Mouse (Mus musculus): ENCODE results near the gene Sugp1.
A peak's percentile ranks its signal among the peaks of the same experiment; 100 is the strongest.

Sugp1 gene

GRCm38 (mm10) chr8:70111192-70111795, 68.7 kb downstream of the Sugp1 start:
- DNase-seq (ENCODE audit: low spot score in 2 of 2): no peak

DNA sequence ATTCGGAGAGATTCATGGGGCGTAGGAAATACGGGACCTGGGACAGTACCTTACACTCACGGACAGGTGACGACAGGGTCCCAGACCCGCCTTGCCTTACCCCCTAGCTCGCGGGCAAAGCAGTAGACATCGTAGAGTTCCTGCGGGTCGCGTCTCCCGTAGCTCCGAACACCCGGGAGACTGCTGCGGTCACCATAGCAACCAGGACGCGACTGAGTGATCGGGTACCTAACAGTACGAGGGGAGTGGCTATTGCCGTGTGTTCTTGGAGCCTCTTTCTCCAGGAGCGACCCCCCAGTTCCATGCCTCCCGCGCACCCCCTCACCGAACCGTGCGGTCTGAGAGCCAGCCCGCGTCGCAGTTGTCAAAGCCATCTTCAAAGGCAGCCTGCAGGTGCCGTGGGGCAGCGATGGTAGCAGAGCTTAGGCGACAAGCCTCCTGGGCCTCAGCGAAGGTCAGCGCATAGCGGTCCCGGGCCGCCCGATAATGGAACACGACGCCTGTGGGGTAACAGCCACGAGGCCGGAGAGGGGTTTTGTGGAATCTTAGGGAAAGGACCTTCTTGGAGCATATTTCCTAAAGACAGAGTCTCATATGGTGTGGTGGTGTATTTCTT, 69.9 kb downstream of the Sugp1 start:
- DNase-seq (ENCODE audit: low spot score in 2 of 2): no peak

DNA sequence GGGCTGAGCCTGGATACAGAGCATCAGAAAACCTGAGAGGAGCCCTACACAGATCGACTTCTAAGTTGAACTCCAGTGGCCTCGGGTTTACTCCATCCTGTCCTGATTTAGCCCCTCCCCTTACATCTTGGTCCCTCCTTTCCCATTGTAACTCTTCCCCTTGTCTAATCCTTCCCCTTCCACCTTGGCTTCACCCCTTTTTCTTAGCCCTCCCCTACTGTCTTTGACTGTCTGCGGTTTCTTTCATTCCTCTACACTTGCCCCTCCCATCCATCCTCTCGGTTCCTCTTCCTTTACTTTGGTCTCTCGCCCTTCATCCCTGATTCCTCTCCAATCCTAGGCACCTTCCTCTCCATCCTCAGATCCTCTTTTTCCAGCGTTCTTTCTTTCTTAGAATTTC, 71.9 kb downstream of the Sugp1 start:
- DNase-seq (ENCODE audit: low spot score in 2 of 2): no peak

- DNase-seq (ENCODE audit: low spot score in 2 of 2): no peak
These were observed 72.3 kb downstream of the Sugp1 start for GRCm38 (mm10) chr8:70114892-70115291.

- DNase-seq (ENCODE audit: low spot score in 2 of 2): peak in 1 of 2 experiments; percentile 52
These were observed 75.0 kb downstream of the Sugp1 start for GRCm38 (mm10) chr8:70117611-70118010.

- DNase-seq (ENCODE audit: low spot score in 2 of 2): no peak
These were observed 76.4 kb downstream of the Sugp1 start for GRCm38 (mm10) chr8:70118726-70119700.

GRCm38 (mm10) chr8:70120667-70121066, 78.1 kb downstream of the Sugp1 start, which contains the start of gene Ncan:
Ncan (minus strand) TSS chr8:70120873.
- no peak for DNase-seq (ENCODE audit: low spot score in 2 of 2)
